Mouse (Mus musculus): ENCODE results near the gene Dclre1b. TPM values are rescaled to one million over a fixed set of nuclear protein-coding genes. Genes with fewer than 3 reads are reported as not detected.

Gene Dclre1b
- 13.4 TPM for polyA plus RNA-seq (2015; fragmentation: Illumina TruSeq; extraction: RNeasy Lipid Tissue Mini Kit (QIAGEN cat#74804); ENCODE audit: insufficient read depth, low replicate concordance)

DNA sequence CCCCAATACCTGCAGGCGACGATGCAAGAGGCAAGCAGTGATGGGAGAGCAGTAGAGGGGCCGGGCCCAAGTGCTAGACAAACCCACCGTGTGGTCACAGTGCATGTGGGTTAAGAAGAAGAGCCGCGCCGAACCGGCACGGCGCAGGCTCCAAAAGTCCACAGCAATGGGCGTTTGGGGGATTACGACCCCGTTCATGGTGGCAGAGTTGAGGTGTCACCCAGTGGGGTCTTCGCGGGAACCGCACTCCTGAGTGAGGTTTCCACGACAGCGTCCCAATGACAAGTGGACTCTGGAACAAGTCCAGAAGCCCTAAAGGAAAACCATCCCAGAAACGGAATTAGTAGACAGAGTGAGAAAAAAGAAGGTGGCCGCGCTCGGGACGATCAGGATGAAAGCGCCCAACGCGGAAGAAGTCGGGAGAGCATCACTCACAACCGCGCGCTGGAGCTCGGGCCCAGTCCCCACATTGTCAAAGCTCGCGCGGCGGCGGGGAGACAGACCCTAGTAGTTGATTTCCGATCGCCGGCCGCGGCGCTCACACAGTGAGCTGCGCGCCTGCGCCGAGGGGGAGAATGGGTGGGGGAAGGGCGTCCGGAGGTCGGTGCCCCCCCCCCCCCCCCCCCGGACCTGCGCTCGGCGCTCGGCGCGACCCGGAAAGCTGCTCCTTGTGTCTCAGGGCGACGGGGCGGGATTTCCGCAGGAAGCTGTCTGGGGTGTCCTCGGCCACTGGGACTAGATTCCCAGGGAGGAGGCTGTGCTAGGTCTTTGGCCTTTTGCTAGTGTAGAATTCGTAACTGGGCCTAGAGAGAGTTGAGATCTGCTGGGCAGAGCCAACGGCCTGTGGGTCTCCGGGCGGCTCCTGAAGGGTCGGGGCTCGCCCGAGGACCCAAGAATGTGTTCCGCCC is at the start of gene Dclre1b, which contains the start of the genes Ap4b1 and Gm43064:
Dclre1b (minus strand) TSS at position 554 of the 908 bp plus-strand sequence.
Ap4b1 (plus strand) TSS at position 630 of the 908 bp plus-strand sequence.
Gm43064 (plus strand) TSS at position 683 of the 908 bp plus-strand sequence.

DNA sequence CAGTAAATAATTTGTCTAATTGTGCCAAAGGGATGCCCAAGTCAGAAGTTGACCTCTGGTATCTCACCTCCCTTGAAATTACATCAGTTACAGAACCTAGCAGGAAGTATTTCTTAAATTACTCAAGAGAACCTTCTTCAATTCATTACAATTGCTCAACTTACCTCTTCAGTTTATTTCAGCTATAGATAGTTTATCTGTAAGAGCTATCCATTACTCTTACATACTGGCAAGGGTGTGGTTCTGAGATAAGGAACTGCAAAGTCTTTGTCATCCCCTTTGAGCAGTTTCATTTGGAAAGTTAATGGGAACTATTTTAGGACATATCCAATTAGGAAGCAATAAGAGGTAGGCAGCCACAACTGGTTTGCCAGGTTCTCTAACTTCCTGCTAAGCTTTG is 23.2 kb upstream of the Dclre1b start, which contains the start of gene Bcl2l15:
Bcl2l15 (plus strand) TSS at position 176 of the 400 bp plus-strand sequence.

DNA sequence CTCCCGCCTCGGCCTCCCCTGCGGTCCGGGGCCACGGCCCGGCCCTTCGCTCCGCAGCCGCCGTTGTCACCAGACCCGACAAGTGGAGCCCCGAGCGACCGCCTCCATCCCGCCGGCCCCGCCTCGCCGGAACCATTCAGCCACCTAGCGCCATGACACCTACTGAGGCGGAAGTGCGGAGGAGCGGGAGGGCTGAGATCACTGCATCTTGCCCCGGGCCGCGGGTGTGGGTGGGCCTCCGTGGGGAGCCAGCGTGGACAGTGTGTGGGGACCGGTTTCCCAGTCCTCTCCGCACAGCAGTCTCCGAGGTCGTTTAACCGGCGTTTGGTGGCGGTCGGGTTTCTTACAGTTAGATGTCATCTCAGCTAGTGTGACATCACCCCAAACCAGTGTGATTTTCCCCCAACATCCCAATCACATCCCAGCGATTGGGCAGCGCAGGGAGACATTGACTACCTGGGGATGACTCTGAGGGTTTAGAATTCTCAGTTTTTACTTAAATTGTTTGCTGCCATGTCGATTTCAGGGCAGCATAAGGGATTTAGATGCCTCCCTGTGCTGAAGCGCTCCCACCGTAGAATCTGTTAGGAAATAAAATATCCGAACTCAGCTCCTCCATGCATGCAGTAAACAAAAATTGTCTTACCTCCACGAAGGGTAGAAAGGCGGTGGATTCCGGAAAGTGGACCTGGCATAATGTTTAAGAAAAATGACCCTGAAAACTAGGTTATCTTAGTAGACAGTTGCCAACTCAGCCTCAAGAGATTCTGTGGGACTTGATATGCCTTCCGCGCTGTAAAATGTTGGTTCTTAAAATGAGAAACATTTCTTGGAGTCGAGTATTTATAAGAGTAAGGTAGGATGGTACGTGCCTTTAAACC is 17.8 kb downstream of the Dclre1b start, which contains the start of gene Hipk1:
Hipk1 (minus strand) TSS at position 334 of the 881 bp plus-strand sequence.

Other genes with a start within 250 kb of the Dclre1b start
- 0.33 TPM for gene Syt6, start 234.2 kb downstream of the Dclre1b start, polyA plus RNA-seq (2015; fragmentation: Illumina TruSeq; extraction: RNeasy Lipid Tissue Mini Kit (QIAGEN cat#74804); ENCODE audit: insufficient read depth, low replicate concordance)
- 0.15 TPM for gene Atg4a-ps, start 163.4 kb downstream of the Dclre1b start, polyA plus RNA-seq (2015; fragmentation: Illumina TruSeq; extraction: RNeasy Lipid Tissue Mini Kit (QIAGEN cat#74804); ENCODE audit: insufficient read depth, low replicate concordance)
- 18.1 TPM for gene Olfml3, start 71.4 kb downstream of the Dclre1b start, polyA plus RNA-seq (2015; fragmentation: Illumina TruSeq; extraction: RNeasy Lipid Tissue Mini Kit (QIAGEN cat#74804); ENCODE audit: insufficient read depth, low replicate concordance)
- not detected for gene Gm10964, start 70.1 kb downstream of the Dclre1b start, polyA plus RNA-seq (2015; fragmentation: Illumina TruSeq; extraction: RNeasy Lipid Tissue Mini Kit (QIAGEN cat#74804); ENCODE audit: insufficient read depth, low replicate concordance)
- 111 TPM for gene Hipk1, start 17.9 kb downstream of the Dclre1b start, polyA plus RNA-seq (2015; fragmentation: Illumina TruSeq; extraction: RNeasy Lipid Tissue Mini Kit (QIAGEN cat#74804); ENCODE audit: insufficient read depth, low replicate concordance)
- gene Ap4b1, start 76 bp upstream of the Dclre1b start, polyA plus RNA-seq (2015; fragmentation: Illumina TruSeq; extraction: RNeasy Lipid Tissue Mini Kit (QIAGEN cat#74804); ENCODE audit: insufficient read depth, low replicate concordance): 32.3 TPM
- 0.25 TPM for gene Gm43064, start 129 bp upstream of the Dclre1b start, polyA plus RNA-seq (2015; fragmentation: Illumina TruSeq; extraction: RNeasy Lipid Tissue Mini Kit (QIAGEN cat#74804); ENCODE audit: insufficient read depth, low replicate concordance)
- gene Bcl2l15, start 23.2 kb upstream of the Dclre1b start, polyA plus RNA-seq (2015; fragmentation: Illumina TruSeq; extraction: RNeasy Lipid Tissue Mini Kit (QIAGEN cat#74804); ENCODE audit: insufficient read depth, low replicate concordance): 4.1 TPM
- 171 TPM for gene Ptpn22, start 50.4 kb upstream of the Dclre1b start, polyA plus RNA-seq (2015; fragmentation: Illumina TruSeq; extraction: RNeasy Lipid Tissue Mini Kit (QIAGEN cat#74804); ENCODE audit: insufficient read depth, low replicate concordance)
- gene Rsbn1, start 104.7 kb upstream of the Dclre1b start, polyA plus RNA-seq (2015; fragmentation: Illumina TruSeq; extraction: RNeasy Lipid Tissue Mini Kit (QIAGEN cat#74804); ENCODE audit: insufficient read depth, low replicate concordance): 42.8 TPM
- 41.3 TPM for gene Phtf1, start 158.7 kb upstream of the Dclre1b start, polyA plus RNA-seq (2015; fragmentation: Illumina TruSeq; extraction: RNeasy Lipid Tissue Mini Kit (QIAGEN cat#74804); ENCODE audit: insufficient read depth, low replicate concordance)

All from spleen, adult 10 weeks (tissue).